Mouse (Mus musculus): ENCODE data around the gene Pik3c2a. TPM values are rescaled to one million over a fixed set of nuclear protein-coding genes. Genes with fewer than 3 reads are reported as not detected.

Pik3c2a gene
- polyA plus RNA-seq, 1 experiment from 2014 or later, result 33.4 TPM

DNA sequence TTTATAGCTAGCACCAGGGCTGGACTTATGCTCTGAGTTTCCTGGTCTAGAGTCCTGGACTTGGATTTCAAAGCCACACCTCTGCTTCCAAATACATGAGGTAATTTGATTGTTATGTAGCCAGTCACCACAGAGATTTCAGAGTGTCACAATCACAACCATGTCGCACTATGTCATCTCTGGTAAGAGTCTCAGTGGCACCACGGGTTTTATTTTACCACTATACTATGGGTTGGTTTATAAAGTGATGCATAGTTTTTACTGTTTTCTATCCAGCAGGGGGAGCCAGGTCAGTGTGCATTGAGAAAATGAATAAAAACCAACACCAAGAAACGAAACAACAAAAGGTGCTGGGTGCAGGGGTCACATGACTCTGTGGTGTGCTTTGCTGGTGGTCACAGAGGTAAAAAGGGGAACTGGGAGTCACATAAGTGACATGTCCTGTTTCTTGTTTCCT is 15.8 kb upstream of the Pik3c2a start:
- Histone ChIP-seq H3K36me3 (ENCODE audit: control insufficient read depth, insufficient read depth, low read length) (no peaks in the 10 kb centered on the region), H3K9me3 (ENCODE audit: control insufficient read depth, low read length) (no peaks in the 10 kb centered on the region), H3K9ac (ENCODE audit: low read length) (no peak overlapping the region), H3K4me3 (ENCODE audit: low read depth, low read length) (no peak overlapping the region), H3K27ac (ENCODE audit: low read depth, low read length) (no peak overlapping the region), H3K27me3 (ENCODE audit: control insufficient read depth, insufficient read depth, low read length) (no peaks in the 10 kb centered on the region), H3K4me1 (replicated peaks; ENCODE audit: control insufficient read depth, insufficient read depth, low read length) (no peaks in the 10 kb centered on the region), H3K4me2 (ENCODE audit: low read depth, low read length, severe bottlenecking) (no peak overlapping the region)
- DNase-seq (ENCODE audit: low spot score), result no peak
- no peak for ATAC-seq (replicated peaks; ENCODE audit: low FRiP score)
- WGBS, result 47% methylated on average over 3 of the region's 3 CpGs

DNA sequence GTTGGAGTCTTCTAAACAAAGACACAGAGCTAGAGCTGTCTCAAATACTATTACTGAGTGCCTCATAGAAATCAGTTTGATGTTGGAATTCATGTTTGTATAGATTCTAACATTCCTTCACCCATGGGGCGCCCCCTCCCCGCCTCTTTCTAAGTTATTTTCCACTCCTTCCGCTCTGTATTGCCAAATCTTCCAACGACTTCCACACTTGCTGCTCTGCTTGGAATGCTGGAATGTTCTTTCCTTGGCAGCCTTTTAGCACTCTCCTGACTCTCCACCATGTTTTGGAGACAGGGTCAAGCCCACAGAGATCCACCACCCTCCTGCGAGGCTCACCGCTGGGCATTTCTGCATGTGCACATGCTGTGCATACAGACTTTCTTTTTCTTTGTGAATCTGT is 14.1 kb upstream of the Pik3c2a start:
- DNase-seq (ENCODE audit: low spot score) (no peak), ATAC-seq (replicated peaks; ENCODE audit: low FRiP score) (no peak)
- no peaks in the 10 kb centered on the region for H3K36me3 ChIP-seq (ENCODE audit: control insufficient read depth, insufficient read depth, low read length)
- H3K27me3 ChIP-seq (ENCODE audit: control insufficient read depth, insufficient read depth, low read length), result no peaks in the 10 kb centered on the region
- no peak overlapping the region for H3K4me3 ChIP-seq (ENCODE audit: low read depth, low read length)
- H3K9me3 ChIP-seq (ENCODE audit: control insufficient read depth, low read length), result no peaks in the 10 kb centered on the region
- WGBS, result 82% methylated on average over 6 of the region's 6 CpGs
- H3K9ac ChIP-seq (ENCODE audit: low read length), result no peak overlapping the region
- no peaks in the 10 kb centered on the region for H3K4me1 ChIP-seq (replicated peaks; ENCODE audit: control insufficient read depth, insufficient read depth, low read length)
- no peak overlapping the region for H3K27ac ChIP-seq (ENCODE audit: low read depth, low read length)
- H3K4me2 ChIP-seq (ENCODE audit: low read depth, low read length, severe bottlenecking), result no peak overlapping the region

DNA sequence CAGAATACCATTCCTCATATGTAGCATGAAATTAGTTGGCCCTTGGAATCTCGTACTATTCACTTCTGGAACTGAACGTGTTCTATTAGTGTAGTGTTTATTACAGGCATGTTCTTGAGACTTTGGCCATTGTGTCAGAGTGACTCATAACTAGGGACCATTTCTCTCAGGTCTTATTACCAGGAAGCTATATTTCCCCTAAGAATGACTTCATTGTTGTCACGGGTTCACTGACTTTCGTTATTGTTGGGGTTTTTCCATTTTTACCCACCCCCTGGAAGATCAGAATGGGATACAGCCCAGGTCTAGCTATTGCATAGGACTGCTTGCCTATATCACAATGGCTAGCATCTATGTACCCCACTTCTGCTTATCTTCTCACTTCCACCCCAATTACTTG is 13.7 kb upstream of the Pik3c2a start:
- no peak overlapping the region for H3K27ac ChIP-seq (ENCODE audit: low read depth, low read length)
- no peaks in the 10 kb centered on the region for H3K4me1 ChIP-seq (replicated peaks; ENCODE audit: control insufficient read depth, insufficient read depth, low read length)
- no peak overlapping the region for H3K4me2 ChIP-seq (ENCODE audit: low read depth, low read length, severe bottlenecking)
- no peaks in the 10 kb centered on the region for H3K36me3 ChIP-seq (ENCODE audit: control insufficient read depth, insufficient read depth, low read length)
- H3K9me3 ChIP-seq (ENCODE audit: control insufficient read depth, low read length), result no peaks in the 10 kb centered on the region
- H3K27me3 ChIP-seq (ENCODE audit: control insufficient read depth, insufficient read depth, low read length), result no peaks in the 10 kb centered on the region
- no peak overlapping the region for H3K9ac ChIP-seq (ENCODE audit: low read length)
- DNase-seq (ENCODE audit: low spot score) (no peak), ATAC-seq (replicated peaks; ENCODE audit: low FRiP score) (no peak)
- no peak overlapping the region for H3K4me3 ChIP-seq (ENCODE audit: low read depth, low read length)
- WGBS, result 90% methylated on average over 4 of the region's 4 CpGs

- H3K4me2 ChIP-seq (ENCODE audit: low read depth, low read length, severe bottlenecking), result no peak overlapping the region
- no peak for DNase-seq (ENCODE audit: low spot score)
- ATAC-seq (replicated peaks; ENCODE audit: low FRiP score), result no peak
- no peaks in the 10 kb centered on the region for H3K9me3 ChIP-seq (ENCODE audit: control insufficient read depth, low read length)
- no peak overlapping the region for H3K4me3 ChIP-seq (ENCODE audit: low read depth, low read length)
- no peaks in the 10 kb centered on the region for H3K36me3 ChIP-seq (ENCODE audit: control insufficient read depth, insufficient read depth, low read length)
- no peak overlapping the region for H3K27ac ChIP-seq (ENCODE audit: low read depth, low read length)
- WGBS, result 79% methylated on average over 3 of the region's 3 CpGs
- no peak overlapping the region for H3K9ac ChIP-seq (ENCODE audit: low read length)
- H3K4me1 ChIP-seq (replicated peaks; ENCODE audit: control insufficient read depth, insufficient read depth, low read length), result peaks cover 9% of the 10 kb centered on the region; the same call in 1 of the 2 replicates
- no peaks in the 10 kb centered on the region for H3K27me3 ChIP-seq (ENCODE audit: control insufficient read depth, insufficient read depth, low read length)
Observed at GRCm38 (mm10) chr7:116446645-116447044, 3.4 kb upstream of the Pik3c2a start.

DNA sequence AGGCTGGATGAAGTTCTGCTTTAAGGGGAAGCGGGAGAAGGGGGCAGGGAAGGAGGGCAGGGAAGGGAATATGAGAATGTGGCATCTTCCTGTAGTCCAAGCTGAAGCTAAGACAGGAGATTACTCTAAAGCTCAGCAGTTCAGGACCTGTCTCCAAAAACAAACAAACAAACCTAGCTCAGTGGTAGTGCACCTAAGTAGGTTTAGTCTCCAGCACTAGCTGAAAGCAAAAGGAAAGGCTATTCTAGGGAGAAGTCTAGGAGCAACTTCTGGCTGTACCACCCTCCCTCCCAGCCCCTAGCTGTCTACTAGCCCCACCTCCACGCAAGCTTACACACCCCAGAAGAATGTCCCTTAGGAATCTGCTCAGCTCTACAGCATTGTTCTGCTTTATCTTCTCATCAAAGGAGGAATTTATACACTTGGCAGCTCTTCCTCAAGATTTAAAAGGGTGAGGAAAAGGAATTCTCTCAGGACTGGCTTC is 1.1 kb upstream of the Pik3c2a start:
- H3K4me3 ChIP-seq (ENCODE audit: low read depth, low read length), result peak overlapping the region; percentile 91
- H3K27ac ChIP-seq (ENCODE audit: low read depth, low read length), result no peak overlapping the region
- H3K9ac ChIP-seq (ENCODE audit: low read length), result peak overlapping the region; percentile 90
- H3K4me2 ChIP-seq (ENCODE audit: low read depth, low read length, severe bottlenecking), result peak overlapping the region; percentile 92
- H3K36me3 ChIP-seq (ENCODE audit: control insufficient read depth, insufficient read depth, low read length), result no peaks in the 10 kb centered on the region
- ATAC-seq (replicated peaks; ENCODE audit: low FRiP score) (no peak), DNase-seq (ENCODE audit: low spot score) (no peak)
- peaks cover 12% of the 10 kb centered on the region; the same call in 1 of the 2 replicates for H3K4me1 ChIP-seq (replicated peaks; ENCODE audit: control insufficient read depth, insufficient read depth, low read length)
- H3K9me3 ChIP-seq (ENCODE audit: control insufficient read depth, low read length), result no peaks in the 10 kb centered on the region
- 8% methylated on average over 2 of the region's 2 CpGs for WGBS
- H3K27me3 ChIP-seq (ENCODE audit: control insufficient read depth, insufficient read depth, low read length), result no peaks in the 10 kb centered on the region

DNA sequence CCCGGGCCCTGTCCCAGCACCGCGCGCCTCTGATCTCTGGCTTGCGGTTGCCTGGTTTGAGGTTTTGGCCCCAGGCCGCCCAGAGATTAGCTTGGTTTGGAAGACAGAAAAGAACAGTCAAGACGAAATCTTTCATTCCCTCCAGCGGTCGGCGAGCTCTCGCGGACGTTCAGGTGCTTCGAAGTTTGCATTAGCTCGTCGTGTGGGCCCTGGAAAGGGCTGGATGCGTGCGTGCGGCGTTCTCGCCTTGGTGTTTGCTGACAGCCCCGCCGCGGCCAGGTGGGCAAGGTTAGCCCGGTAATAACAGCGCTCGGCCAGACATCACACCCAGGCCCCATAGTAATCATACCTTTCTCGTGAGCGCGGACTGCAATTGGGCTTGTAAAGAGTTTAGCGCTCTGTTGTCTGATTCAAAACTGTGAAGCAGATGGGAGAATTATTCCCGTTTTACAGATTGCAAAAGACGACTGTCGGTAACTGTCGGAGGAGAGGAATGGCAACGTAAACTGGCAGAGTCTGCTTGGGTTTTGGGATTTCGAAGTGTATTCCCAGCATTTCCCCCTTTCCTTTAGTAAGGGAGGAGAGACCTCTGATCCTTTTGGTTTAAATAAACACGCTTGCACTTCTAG is 562 bp upstream of the Pik3c2a start:
- Histone ChIP-seq H3K27me3 (ENCODE audit: control insufficient read depth, insufficient read depth, low read length) (no peaks in the 10 kb centered on the region), H3K4me1 (replicated peaks; ENCODE audit: control insufficient read depth, insufficient read depth, low read length) (peaks cover 12% of the 10 kb centered on the region; the same call in 1 of the 2 replicates), H3K9me3 (ENCODE audit: control insufficient read depth, low read length) (no peaks in the 10 kb centered on the region), H3K36me3 (ENCODE audit: control insufficient read depth, insufficient read depth, low read length) (no peaks in the 10 kb centered on the region), H3K4me3 (ENCODE audit: low read depth, low read length) (peak overlapping the region; percentile 91), H3K27ac (ENCODE audit: low read depth, low read length) (0 out of 2 replicates have a peak overlapping the region, but pooled peaks have one; percentile 18), H3K9ac (ENCODE audit: low read length) (peak overlapping the region; percentile 90), H3K4me2 (ENCODE audit: low read depth, low read length, severe bottlenecking) (peak overlapping the region; percentile 92)
- 2% methylated on average over 38 of the region's 38 CpGs for WGBS
- ATAC-seq (replicated peaks; ENCODE audit: low FRiP score) (peak; percentile 45), DNase-seq (ENCODE audit: low spot score) (no peak)

DNA sequence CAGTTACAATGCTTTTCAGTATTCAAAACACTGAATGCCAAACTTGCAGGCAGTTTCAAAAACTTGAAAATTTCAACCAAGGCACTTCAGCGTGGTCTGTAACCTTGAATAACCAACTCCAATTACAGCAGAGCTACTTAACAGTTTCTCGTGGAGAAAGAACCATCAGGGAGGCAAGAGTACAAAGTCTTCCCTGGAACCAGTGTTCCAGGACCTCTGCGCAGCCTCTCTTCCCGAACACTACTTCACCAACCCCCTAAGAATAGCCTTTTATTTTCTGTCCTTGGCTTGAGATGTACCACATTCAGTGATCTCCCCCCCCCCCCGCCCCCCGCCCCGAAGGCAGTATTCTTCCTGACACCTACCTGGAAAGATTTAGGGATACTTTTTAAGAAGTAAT is 1.0 kb downstream of the Pik3c2a start:
- ATAC-seq (replicated peaks; ENCODE audit: low FRiP score) (no peak), DNase-seq (ENCODE audit: low spot score) (no peak)
- no peak overlapping the region for H3K27ac ChIP-seq (ENCODE audit: low read depth, low read length)
- peak overlapping the region; percentile 90 for H3K9ac ChIP-seq (ENCODE audit: low read length)
- peak overlapping the region; percentile 92 for H3K4me2 ChIP-seq (ENCODE audit: low read depth, low read length, severe bottlenecking)
- no peaks in the 10 kb centered on the region for H3K27me3 ChIP-seq (ENCODE audit: control insufficient read depth, insufficient read depth, low read length)
- no peaks in the 10 kb centered on the region for H3K36me3 ChIP-seq (ENCODE audit: control insufficient read depth, insufficient read depth, low read length)
- H3K4me3 ChIP-seq (ENCODE audit: low read depth, low read length), result peak overlapping the region; percentile 91
- H3K4me1 ChIP-seq (replicated peaks; ENCODE audit: control insufficient read depth, insufficient read depth, low read length), result peaks cover 12% of the 10 kb centered on the region; the same call in 1 of the 2 replicates
- 2% methylated on average over 7 of the region's 7 CpGs for WGBS
- no peaks in the 10 kb centered on the region for H3K9me3 ChIP-seq (ENCODE audit: control insufficient read depth, low read length)

- H3K9ac ChIP-seq (ENCODE audit: low read length), result 0 out of 2 replicates have a peak overlapping the region, but pooled peaks have one; percentile 6
- WGBS, result 89% methylated on average over 1 of the region's 1 CpGs
- H3K27ac ChIP-seq (ENCODE audit: low read depth, low read length), result no peak overlapping the region
- H3K4me1 ChIP-seq (replicated peaks; ENCODE audit: control insufficient read depth, insufficient read depth, low read length), result peaks cover 12% of the 10 kb centered on the region; the same call in 1 of the 2 replicates
- H3K27me3 ChIP-seq (ENCODE audit: control insufficient read depth, insufficient read depth, low read length), result no peaks in the 10 kb centered on the region
- no peak overlapping the region for H3K4me2 ChIP-seq (ENCODE audit: low read depth, low read length, severe bottlenecking)
- ATAC-seq (replicated peaks; ENCODE audit: low FRiP score) (no peak), DNase-seq (ENCODE audit: low spot score) (no peak)
- no peak overlapping the region for H3K4me3 ChIP-seq (ENCODE audit: low read depth, low read length)
- no peaks in the 10 kb centered on the region for H3K9me3 ChIP-seq (ENCODE audit: control insufficient read depth, low read length)
- no peaks in the 10 kb centered on the region for H3K36me3 ChIP-seq (ENCODE audit: control insufficient read depth, insufficient read depth, low read length)
Observed at GRCm38 (mm10) chr7:116441346-116441745, 1.9 kb downstream of the Pik3c2a start.

GRCm38 (mm10) chr7:116431661-116432060 is 11.6 kb downstream of the Pik3c2a start:
- H3K27ac ChIP-seq (ENCODE audit: low read depth, low read length), result no peak overlapping the region
- no peak overlapping the region for H3K9ac ChIP-seq (ENCODE audit: low read length)
- no peaks in the 10 kb centered on the region for H3K27me3 ChIP-seq (ENCODE audit: control insufficient read depth, insufficient read depth, low read length)
- H3K4me3 ChIP-seq (ENCODE audit: low read depth, low read length), result no peak overlapping the region
- H3K9me3 ChIP-seq (ENCODE audit: control insufficient read depth, low read length), result no peaks in the 10 kb centered on the region
- DNase-seq (ENCODE audit: low spot score), result no peak
- ATAC-seq (replicated peaks; ENCODE audit: low FRiP score), result no peak
- 92% methylated on average over 3 of the region's 3 CpGs for WGBS
- H3K36me3 ChIP-seq (ENCODE audit: control insufficient read depth, insufficient read depth, low read length), result no peaks in the 10 kb centered on the region
- no peaks in the 10 kb centered on the region for H3K4me1 ChIP-seq (replicated peaks; ENCODE audit: control insufficient read depth, insufficient read depth, low read length)
- no peak overlapping the region for H3K4me2 ChIP-seq (ENCODE audit: low read depth, low read length, severe bottlenecking)

All from forebrain, embryonic 11.5 days (tissue).